Mouse (Mus musculus): ENCODE results near the gene Mapk14.
A peak's percentile ranks its signal among the peaks of the same experiment; 100 is the strongest.
"Not testable (repeated sequence)": the region's sequence is repeated elsewhere in the genome, so short reads cannot be mapped to it uniquely, and the experiment has no call there.

Gene Mapk14

DNA sequence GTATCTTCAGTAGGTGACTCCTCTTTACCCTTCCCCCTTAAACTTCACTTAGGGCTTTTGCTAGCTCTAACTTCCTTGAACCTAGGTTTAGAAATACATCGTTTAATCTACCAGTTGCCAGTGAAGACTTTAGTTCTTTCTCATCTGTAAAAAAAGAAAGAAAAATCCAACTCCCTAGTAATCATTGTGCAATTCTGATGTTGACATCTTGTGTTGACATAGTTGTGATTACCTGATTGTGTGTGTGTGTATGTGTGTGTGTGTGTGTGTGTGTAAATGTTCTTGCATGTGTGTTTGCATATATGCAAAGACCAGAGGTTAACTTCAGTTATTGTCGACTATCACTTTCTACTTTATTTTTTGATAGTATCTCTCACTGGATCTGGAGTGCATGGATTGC, 7.5 kb downstream of the Mapk14 start:
- no peak for DNase-seq

DNA sequence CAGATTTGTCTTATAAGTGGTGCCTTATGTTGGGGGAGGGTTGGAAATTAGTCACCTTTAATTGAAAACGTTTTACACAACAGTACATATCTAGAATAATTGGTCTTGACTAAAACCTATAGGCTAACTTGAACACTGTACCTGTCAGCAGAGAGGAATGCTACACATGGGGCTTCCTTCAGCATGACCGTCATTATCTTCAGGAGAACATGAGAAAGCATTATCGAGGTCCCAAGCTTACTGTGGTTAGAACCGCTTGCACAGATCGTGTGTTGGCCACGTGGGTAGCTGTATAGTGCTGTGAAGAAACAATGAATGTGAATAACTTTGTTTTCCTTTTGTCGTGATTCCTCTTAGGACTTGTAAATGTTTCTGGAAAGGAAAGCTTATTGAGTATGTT, 8.7 kb downstream of the Mapk14 start:
- DNase-seq, result no peak

DNA sequence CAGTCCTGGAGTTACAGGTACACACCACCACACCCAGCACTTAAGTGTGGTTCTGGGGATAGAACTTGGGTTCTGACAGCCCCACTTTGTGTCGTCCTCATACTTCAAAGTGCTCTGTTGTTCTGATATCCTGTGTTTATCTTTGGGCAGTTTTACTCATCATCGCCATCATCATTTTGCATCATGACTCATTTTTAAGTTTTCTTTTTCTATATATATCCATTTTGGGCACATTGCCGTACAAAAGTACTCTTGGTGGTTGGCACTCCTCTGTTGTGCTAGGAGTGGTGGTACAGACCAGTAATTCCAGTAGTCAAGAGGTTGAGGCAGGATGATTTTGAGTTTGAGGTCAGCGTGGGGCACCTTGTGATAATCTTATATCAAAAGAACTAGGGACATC, 10.0 kb downstream of the Mapk14 start:
- DNase-seq, result no peak

DNA sequence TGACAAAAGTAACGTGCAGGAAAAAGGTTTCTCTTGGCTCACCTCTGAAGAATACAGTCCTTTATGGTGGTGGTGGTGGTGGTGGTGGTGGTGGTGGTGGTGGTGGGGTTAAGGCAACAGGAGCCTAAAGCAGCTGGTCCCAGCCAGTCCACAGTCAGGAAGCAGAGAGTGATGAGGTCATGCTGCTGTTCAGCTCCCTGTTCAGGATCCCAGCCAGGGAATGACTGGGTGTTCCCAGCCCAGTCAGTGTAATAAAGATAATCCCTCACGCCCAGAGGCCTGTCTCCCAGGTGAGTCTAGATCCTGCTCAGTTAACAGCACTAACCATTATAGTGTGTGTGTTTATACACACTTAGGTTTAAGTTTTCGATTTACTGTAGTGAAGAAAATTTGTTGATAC, 10.6 kb downstream of the Mapk14 start:
- no peak for DNase-seq

DNA sequence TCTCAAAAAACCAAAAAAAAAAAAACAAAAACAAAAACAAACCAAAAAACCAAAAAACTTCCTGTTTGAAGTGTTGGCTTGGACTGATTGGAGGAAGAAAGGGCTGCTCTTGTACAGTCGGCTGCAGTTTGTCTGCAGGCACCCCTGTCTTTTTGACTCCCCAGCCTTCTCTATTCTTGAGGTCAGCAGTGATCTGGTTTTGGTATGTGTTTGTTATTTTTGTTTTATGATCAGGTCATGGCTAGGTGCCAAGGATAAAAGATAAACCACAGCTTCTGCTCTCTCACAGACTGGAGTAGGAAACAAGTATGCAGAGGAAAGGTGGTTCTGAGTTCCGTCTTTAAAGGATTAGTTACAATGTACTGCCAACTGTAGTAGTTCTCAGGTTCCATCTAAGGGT, 11.5 kb downstream of the Mapk14 start:
- no peak for DNase-seq

DNA sequence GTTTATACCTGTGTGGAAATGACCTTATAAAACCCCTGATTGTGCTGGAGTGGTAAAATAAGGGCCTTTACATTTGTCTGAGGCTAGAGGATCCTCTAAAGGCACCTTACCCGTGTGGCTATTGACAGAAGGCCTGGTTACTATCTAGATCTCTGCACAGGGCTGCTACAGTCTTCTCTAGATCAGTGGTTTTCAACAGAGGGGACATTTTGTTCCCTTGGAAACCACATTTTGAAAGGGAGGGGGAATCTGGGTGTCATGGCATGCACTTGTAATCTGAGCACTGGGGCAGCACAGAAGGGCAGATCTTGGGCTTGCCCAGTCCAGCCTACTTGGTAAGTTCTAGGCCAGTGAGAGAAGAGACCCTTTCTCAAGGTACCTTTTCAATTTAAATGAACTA, 15.6 kb downstream of the Mapk14 start:
- DNase-seq, result no peak

DNA sequence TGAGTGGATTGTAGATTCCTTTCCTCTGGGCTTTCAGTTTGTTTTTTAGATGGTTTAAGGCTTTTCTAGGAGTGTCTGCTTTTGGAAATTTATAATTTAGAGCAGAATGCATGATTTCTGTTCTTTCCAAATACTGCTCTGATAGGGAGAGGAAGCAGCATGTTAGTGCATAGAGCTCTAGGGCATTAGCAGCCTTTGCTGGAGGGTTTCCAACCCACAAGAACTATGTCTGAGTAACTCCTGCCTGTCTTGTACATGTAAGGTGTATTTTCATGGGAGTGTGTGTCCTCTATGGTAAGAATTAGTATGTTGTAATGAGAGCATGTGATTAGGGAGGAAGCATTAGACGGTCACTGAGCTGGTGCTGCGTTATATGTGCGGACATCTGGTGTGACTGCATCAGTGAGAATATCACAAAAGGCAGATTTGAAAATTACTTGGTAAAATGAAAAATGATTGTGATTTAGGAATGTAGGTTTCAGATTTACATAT, 16.1 kb downstream of the Mapk14 start:
- no peak for DNase-seq

DNA sequence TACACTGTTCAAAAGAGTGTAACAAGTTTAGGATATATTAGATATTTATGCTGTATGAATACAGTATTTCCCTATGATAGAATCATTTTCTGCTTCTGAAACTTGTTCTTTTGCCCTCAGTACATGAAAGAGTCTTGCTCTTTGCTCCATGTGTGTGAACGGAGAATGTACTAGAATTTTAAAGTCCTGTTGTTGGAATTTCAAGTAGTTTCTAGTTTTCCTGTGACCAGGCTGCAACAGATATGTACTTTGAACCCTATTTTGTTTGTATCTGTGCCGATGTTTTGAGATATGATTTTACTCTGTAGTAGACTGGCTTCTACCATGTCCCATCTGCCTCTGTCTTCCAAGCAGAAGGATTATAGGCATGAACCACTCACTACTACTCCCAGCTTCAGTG, 16.7 kb downstream of the Mapk14 start:
- DNase-seq, result no peak

DNA sequence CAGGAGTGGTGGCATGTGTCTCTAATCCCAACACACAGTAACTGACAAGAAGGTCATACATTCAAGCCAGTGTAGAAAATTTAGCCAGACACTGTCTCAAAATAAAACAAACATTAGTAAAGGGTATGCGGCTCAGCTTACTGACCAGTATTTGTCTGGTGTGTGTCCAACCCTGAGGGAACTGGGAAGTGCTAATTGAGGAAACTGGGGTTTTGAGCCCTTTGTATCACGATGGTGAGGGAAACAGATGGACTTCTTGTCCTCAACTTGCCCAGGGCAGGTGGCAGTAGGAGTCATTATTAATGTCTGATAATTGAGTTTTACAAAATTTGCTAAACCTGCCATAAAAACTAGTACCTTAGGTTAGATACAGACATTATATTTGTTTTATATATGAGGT, 17.9 kb downstream of the Mapk14 start:
- no peak for DNase-seq

DNA sequence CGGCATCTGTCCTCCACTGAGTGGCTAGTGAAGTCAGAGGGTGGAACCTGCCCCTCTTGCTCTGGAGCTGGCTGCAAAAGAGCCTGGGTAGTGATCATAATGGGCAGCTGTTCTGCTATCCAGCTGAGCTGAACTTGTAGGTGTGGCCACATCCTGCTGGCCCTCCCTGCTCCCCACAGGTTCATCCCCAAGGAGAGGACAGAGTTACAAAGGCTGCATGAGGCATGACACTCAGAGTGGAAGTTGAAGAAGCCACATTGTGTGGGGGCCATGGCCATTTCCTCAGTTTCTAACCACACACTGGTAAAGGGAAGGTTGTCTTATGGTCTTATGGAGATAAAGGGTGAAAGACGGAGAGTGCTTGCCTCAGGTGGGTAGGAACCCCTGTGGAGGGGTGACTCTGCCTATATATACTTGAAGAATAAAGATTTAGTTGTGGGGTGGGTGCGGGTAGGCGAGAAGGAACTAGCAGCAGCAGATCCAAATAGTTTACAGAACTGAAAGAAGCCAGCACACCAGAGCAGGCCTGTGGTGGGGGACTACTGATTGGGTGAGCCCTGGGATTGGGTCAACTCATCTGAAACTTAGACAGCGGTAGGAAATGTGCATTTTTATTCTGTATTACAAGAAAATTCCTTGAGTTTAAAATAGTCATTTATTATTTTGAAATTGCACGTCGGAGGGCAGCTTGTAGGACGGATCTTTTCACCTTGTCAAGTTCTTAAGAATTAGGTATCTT, 18.6 kb downstream of the Mapk14 start:
- DNase-seq, result no peak

DNA sequence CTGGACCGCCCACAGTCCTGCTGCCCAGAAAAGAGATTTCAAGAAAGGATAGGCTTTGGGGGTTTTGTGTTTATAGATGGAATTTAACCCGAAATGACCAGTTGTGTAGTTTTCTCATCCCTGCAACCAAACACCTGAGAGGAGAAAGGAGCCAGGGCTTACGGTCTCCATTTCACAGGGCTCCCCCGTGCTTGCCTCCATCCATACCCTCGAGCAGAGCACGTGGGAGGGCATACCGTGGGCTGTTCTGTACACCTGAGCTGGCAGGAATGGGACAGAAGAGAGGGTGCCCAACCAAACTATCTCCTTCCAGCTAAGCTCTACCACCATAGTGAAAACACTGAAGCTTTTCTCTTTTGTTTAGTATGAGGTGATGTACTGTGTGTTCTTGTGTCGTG, 19.2 kb downstream of the Mapk14 start:
- no peak for DNase-seq

DNA sequence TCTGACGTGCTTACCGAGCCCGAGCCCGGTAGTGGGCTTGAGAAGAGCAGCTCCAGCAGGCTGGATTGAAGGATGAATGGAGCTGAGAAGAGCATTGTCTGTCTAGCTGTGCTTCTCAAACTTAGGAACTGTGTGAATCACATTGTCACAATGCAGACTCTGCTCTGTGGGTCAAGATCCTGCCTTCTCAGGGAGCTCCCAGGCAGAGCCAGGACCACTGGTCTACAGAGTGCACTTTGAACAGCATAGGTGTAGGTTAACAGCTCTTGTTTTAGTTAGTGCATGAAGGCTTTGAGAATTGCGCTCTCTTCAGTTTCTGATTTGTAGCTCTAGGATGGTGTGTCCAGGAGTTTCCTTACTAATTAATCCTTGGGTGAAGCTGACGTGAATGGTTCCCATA, 20.1 kb downstream of the Mapk14 start:
- DNase-seq, result no peak

DNA sequence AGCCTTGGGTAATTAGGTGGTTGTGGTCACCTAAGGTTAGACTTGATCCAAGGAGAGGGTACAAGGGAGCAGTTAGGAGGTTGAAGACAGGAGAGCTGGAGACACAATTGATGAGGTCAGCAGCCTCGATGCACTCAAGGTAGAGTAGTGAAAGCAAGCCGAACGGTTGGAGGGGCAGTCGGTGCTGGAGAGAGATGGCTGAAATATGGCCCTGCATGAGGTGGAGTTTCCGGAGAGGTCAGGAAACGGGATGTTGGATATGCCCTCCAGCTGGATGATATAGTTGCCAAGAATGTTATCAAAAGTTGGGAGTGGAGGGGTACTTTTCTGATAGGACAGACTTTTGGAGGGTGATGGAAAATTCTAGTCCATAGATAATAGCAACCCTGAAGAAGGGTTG, 21.2 kb downstream of the Mapk14 start:
- no peak for DNase-seq

DNA sequence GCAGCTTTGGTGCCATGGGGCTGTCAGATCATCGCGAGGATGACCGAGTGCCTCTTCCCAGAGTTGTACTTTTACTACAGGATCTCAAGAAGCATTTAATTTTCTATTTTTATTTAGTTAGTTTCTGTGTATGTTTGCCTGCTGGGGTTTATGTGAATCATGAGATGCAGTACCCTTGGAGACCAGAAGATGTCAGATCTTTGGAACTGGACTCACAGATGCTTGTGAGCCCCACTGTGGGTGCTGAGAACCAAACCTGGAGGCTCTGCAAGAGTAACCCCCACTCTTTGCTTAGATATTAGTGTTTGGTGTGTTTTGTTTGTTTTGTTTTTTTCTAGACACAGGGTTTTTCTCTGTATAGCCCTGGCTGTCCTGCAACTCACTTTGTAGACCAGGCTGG, 22.9 kb downstream of the Mapk14 start:
- no peak for DNase-seq

DNA sequence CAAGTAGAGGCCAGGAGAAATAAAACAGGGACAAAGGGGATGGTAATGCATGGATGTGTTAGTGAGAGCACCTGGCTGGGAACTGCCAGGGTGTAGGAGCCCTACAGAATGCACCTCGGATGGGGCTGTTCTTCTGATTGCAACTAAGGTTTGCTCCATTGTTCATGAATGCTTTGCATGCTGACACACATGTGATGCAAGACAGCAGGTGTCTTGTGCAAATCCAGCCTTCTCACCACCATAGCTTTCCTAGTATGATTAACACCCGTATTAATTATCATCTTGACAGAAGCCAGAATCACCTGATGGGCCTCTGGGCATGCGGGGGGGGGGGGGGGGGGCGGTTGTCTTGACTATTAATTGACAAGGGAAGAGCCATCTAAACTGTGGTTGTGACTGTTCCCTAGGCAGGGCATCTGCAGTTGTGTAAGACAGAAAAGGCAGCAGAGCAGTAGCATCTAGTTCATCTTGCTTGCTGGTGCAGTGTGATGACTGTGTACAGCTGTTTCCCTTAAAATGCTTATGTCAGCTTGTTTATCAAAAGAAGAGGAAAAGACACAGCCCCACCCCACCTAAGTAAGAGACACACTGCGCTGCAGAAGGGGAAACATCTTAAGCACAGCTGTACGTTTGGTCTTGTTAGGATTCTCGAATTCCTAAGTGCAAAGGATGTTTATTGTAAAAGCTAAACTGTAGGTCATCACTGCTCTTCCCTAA, 24.9 kb downstream of the Mapk14 start:
- DNase-seq, result no peak

DNA sequence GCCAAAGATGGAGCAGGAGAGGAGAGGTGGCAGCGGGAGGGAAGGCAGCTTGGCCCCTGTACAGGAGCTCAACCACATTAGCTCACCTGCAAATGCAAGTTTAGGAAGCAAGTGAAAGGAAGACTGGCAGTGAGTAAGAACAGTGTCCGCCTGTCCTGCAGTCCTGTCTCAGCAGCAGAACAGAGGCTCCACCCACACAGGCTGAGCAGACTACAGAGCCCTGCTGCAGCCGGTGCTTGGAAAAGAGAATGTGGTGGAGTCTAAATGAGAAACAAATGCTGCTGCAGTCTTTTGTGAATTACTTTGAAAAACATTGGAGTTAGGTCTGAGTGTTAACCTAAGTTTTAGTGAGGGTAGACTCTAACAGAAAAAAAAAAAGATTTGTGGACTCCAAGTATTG, 26.4 kb downstream of the Mapk14 start:
- no peak for DNase-seq

DNA sequence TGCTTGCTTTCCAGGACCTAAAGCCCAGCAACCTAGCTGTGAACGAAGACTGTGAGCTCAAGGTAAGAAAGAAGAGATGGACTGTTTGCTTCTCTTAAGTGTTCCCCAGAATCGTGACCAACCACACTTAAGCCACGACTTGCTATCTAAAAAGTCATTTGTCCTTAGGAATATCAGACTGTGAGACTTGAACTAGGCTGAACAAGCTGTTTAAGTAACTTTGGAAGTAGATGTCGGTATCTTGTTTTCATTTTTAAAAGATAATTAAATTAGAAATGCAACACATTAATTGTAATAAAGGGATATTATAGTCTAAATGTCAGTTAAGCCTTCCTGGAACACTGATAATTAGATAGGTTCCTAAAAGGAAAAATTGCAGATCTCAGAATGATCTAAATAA, 34.7 kb downstream of the Mapk14 start, which contains the start of gene AC170998.1:
Gene AC170998.1 (plus strand): TSS at position 301 of the 400 bp plus-strand sequence.
- no peak for DNase-seq

DNA sequence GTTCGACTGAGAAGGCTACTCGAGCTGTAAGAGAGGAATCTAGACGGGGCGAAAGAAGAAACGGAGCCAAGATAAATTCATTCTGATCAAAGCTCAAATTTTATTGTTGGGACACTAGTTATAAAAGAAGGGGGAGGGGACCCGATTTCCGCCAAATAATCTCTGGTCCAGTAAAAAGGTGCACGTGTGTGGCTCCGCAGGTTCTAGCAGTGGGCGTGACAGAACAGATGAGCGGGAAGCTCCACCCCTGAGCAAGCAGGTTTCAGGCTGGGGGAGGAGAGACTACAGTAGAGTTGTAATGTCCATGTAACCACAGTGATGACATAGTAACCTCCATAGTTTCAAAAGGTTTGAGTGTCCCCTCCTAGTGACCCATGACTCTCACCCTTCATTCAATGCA, 36.4 kb downstream of the Mapk14 start:
- not testable (repeated sequence) for DNase-seq

DNA sequence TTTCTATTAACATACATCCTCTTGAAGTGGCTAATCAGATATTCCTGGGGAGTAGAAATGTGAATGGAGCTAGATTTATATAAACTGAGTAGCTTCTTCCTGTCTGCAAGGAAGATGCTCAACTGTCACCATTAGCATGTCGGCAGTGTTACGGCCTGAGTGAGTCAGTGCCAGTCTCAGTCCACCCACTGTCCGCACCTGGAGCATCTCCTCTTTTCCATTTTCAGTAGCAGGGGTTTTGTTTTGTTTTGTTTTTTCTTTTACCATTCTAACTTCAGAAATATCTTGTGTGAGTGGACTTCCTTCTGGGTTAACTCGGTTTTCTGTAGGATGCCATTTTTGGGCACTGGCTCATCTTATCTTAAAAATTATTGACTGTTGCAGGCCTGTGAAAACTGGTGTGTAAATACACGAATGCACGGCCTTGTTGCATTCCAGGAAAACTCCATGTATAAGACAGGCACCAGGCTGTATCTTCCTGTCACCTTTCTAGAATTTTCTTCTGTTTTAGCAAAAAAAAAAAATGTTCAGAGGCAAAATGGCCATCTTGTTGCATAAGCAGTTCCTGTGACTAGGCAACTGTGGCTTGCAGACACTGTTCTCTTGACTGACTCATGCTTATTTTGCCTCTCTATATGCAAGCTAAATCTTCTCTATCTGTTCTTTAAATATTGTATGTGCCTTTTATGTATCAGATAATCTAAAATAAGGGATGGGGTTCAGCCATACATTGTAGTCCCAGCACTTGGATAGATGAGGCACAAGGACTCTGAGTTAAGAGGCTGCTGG, 44.4 kb downstream of the Mapk14 start:
- DNase-seq, result no peak

DNA sequence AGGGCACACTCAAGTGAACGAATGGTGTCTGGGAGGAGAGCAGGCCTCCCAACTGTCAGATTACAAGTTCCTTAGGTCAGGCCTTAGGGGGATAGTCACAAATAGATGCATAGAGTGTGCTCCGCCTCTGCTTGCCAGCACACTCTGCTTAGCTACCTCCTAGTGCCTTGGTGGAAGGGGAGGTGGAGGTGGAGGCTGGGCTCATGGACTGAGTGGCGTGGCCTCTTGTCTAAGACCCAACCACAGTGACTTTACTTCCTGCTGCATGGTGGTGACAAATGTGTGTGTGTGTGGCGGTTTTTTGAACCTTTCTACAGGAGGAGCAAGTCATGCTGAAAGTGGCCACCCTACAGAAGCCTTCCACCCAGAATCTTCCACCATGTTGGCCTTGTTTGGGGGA, 45.4 kb downstream of the Mapk14 start:
- DNase-seq, result peak; percentile 9

DNA sequence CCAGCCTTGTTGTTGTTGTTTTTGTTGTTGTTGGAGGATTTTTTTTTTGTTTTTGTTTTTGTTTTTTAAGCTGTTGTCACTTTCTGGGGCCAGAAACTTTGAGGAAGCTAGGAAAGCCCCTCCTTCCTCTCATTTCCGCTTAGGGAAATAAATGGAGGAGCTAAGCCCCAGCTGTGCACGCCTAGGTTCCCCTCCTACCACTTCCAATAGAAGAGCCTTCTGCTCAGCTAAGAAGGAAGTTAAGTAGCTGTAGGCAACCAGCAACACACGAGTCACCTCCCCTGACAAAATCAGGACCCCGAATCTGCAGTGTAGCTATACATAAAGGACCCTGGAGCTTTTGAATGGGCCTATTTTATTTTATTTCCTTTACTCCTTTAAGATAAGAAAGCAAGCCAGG, 46.8 kb downstream of the Mapk14 start:
- no peak for DNase-seq

DNA sequence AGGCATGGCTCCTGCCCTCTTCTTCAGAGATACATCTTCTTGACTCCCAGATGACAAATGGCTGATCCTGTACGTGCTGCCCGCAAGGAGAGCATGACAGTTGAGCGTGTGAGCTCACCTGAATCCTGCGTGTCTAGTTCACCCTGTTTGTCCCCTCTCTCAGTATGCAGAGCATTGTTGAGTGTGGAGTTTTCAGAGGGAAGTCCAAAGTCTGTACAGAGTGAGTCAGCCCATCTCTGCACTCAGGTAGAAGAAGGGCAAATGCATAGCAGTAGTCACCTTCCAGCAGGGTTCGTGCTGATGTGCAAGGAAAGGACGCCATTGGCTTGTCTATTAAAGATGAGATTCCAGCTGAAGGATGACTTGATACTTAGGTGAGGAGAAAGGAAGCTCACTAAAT, 48.1 kb downstream of the Mapk14 start:
- no peak for DNase-seq

DNA sequence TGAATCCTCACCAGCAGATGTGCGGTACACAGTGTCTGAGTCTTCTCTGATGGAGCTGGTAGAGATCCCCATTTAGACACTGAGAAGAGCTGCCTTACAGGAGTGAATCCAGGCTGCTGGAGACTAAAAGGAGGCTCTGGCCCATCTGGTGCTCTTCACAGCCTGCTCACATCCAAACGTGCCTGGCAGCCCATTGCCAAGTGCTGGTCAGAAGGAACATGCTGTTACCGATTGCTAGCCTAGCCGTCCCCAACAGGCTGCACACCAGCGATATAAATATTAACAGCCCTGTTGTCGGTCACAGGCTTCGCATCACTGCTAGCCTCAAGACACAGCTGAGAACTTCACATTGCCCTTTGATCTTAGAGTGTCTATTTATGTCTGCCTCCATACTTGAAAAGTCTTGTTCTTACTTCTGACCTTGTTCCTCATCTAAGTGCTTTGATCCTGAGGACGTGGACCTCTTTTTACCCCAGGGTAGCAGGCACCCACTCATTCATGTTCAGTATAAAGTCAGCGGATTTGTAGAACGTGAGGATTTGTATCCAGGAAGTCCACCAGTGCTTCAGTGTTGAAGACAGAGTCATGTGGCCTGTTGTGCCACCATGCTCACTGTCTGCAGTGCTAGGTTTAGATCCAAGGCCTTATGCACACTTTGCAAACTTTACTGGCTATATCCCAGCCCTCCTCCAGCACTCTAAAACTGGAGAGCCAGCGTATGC, 52.2 kb downstream of the Mapk14 start:
- DNase-seq, result no peak

All from thymus, postnatal 14 days (tissue).